Mouse (Mus musculus): Measurements from ENCODE around the gene Il12a. TPM values are rescaled to one million over a fixed set of nuclear protein-coding genes. Genes with fewer than 3 reads are reported as not detected.
A peak's percentile ranks its signal among the peaks of the same experiment; 100 is the strongest.
"Not testable (repeated sequence)": the region's sequence is repeated elsewhere in the genome, so short reads cannot be mapped to it uniquely, and the experiment has no call there.

The Il12a gene
- total RNA-seq, 2 experiments from 2014 or later = 0.28 to 0.42 TPM

GRCm38 (mm10) chr3:68719229-68719819, 28.9 kb downstream of the Il12a start:
- DNase-seq (ENCODE audit: extremely low spot score in 1 of 2, low spot score in 1 of 2) = no peak

GRCm38 (mm10) chr3:68720258-68720657, 29.8 kb downstream of the Il12a start:
- DNase-seq (ENCODE audit: extremely low spot score in 1 of 2, low spot score in 1 of 2) = peak in 1 of 2 experiments; percentile 62

- no peak for DNase-seq (ENCODE audit: extremely low spot score in 1 of 2, low spot score in 1 of 2)
Observed at GRCm38 (mm10) chr3:68741955-68742354, 51.5 kb downstream of the Il12a start.

- DNase-seq (ENCODE audit: extremely low spot score in 1 of 2, low spot score in 1 of 2) = no peak
Observed at GRCm38 (mm10) chr3:68742718-68743471, 52.5 kb downstream of the Il12a start.

GRCm38 (mm10) chr3:68743472-68743732, 53.0 kb downstream of the Il12a start:
- no peak for DNase-seq (ENCODE audit: extremely low spot score in 1 of 2, low spot score in 1 of 2)

- no peak for DNase-seq (ENCODE audit: extremely low spot score in 1 of 2, low spot score in 1 of 2)
Observed at GRCm38 (mm10) chr3:68744162-68744561, 53.7 kb downstream of the Il12a start.

GRCm38 (mm10) chr3:68745033-68745432, 54.6 kb downstream of the Il12a start:
- no peak for DNase-seq (ENCODE audit: extremely low spot score in 1 of 2, low spot score in 1 of 2)

GRCm38 (mm10) chr3:68746282-68746681, 55.8 kb downstream of the Il12a start:
- not testable (repeated sequence) for DNase-seq (ENCODE audit: extremely low spot score in 1 of 2, low spot score in 1 of 2)

Other genes starting within 250 kb of the Il12a start
- gene 1110032F04Rik, start 178.9 kb downstream of the Il12a start, total RNA-seq (2021) = 10 to 100 TPM in 1 of 2 experiments, 1 to 10 TPM in 1; 9.4 to 10.6 TPM

All from layer of hippocampus, postnatal 25 days (tissue).